In genomic region chr6:99930316-99930715, GRCm38 (mm10) we compare ENCODE assay signal across 12 mouse cellular contexts.
DNase-seq lines count a peak whose midpoint lies in the region.
"Had no signal": no experiment of that assay in that cellular context is flagged by ENCODE, and none has a peak within 500 bp of the region (broad histone marks: within the 10 kb centered on the region; RNA-seq: fewer than 3 reads in every experiment).

No protein-coding gene starts in this region.

- DNase-seq in 3T3-L1 (ENCODE audit: low read depth, low spot score) = peak; percentile 80
- peak; percentile 77 for DNase-seq in fibroblast of lung, adult 2 months (ENCODE audit: low read depth)
- DNase-seq in heart, adult 18-20 months = no peak
- DNase-seq in kidney, postnatal 14 days = no peak
- no peak for DNase-seq in heart, adult 8-10 months (ENCODE audit: low spot score)
- DNase-seq: adrenal gland, adult 8-10 months; adrenal gland, postnatal 14 days; cerebellum, adult 11-12 months; cerebellum, adult 2 months; cerebellum, adult 9-10 months; cerebellum, postnatal 10 days; cerebellum, postnatal 25 days had no signal

Comparison
In these comparisons a context has a peak if more than half of its experiments do, and no peak if none do; other contexts are left out.
1. DNase-seq: peak in 3T3-L1 (single experiment) and fibroblast of lung, adult 2 months (single experiment); none in heart, adult 18-20 months (0 of 2), kidney, postnatal 14 days (single experiment) and heart, adult 8-10 months (single experiment).